Mouse (Mus musculus) intestine, embryonic 15.5 days (tissue): ENCODE measurements at regions not wholly inside any gene's neighbourhood (a gene's known extent, or its start where the extent isn't known, plus 50 kb on each side); places are given as distances from the start of the nearest gene placed in this dataset.

Source experiments
- ATAC-seq: fragments of 200-750 bp; cut with Nextera tagmentation; 2 replicates; pipeline ENCODE4 v1.8.0; 2017; ENCODE audit warnings: moderate TSS enrichment, moderate library complexity
- H3K27ac ChIP-seq: fragments of 300-500 bp; sonication (generic); 2 replicates; pipeline ENCODE4 v1.5.1; 2015; ENCODE audit warnings: mild to moderate bottlenecking, inconsistent platforms
- H3K27me3 ChIP-seq: fragments of 300-500 bp; sonication (generic); replicated peaks from 2 replicates; pipeline ENCODE4 v1.6.1; 2015; ENCODE audit warnings: inconsistent platforms
- H3K36me3 ChIP-seq: fragments of 300-500 bp; sonication (generic); 2 replicates; pipeline ENCODE4 v1.6.1; 2015; ENCODE audit warnings: inconsistent platforms
- H3K4me1 ChIP-seq: fragments of 300-500 bp; sonication (generic); replicated peaks from 2 replicates; pipeline ENCODE4 v1.6.1; 2015; ENCODE audit warnings: inconsistent platforms
- H3K4me2 ChIP-seq: fragments of 300-500 bp; sonication (generic); replicated peaks from 2 replicates; pipeline ENCODE4 v1.6.1; 2015; ENCODE audit warnings: mild to moderate bottlenecking, inconsistent platforms
- H3K4me3 ChIP-seq: fragments of 300-500 bp; sonication (generic); replicated peaks from 2 replicates; pipeline ENCODE4 v1.5.1; 2015; ENCODE audit warnings: inconsistent platforms
- H3K9ac ChIP-seq: fragments of 300-500 bp; sonication (generic); 2 replicates; pipeline ENCODE4 v1.6.1; 2015; ENCODE audit warnings: inconsistent platforms
- H3K9me3 ChIP-seq: fragments of 300-500 bp; sonication (generic); 2 replicates; pipeline ENCODE4 v1.6.1; 2016; ENCODE audit warnings: inconsistent platforms
- WGBS: fragments of 180-500 bp; shearing (Covaris S2); methylation state at CpG from one replicate; pipeline ENCODE4 v1.1.7; 2015; 5-methylcytosine and 5-hydroxymethylcytosine counted together

DNA sequence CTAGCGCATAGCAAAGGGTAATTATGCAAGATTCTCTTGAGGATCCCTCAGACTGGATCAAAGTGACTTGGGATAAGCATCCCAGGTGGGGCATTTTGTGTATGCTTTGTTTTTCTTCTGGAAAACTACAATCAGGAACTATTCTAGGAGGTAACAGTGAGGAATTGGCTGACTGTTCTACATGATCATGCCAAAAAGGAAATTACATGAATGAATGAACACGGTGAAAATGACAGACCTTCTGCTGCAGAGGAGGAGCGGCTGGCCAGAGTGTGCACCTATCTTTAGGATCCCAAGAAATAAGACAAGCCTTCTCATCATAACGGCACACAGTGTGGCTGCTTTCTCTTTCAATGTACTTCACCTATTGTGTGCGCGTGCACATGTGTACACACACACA, 317.5 kb upstream of the Sash1 start:
- WGBS = 89% methylated on average over 6 of the region's 6 CpGs
- H3K36me3 ChIP-seq = no peaks in the 10 kb centered on the region
- no peaks in the 10 kb centered on the region for H3K9me3 ChIP-seq
- H3K9ac ChIP-seq = no peak overlapping the region
- no peak overlapping the region for H3K4me2 ChIP-seq
- H3K4me3 ChIP-seq = no peak overlapping the region
- H3K4me1 ChIP-seq = no peaks in the 10 kb centered on the region
- no peaks in the 10 kb centered on the region for H3K27me3 ChIP-seq
- no peak overlapping the region for H3K27ac ChIP-seq
- ATAC-seq = no peak

- no peaks in the 10 kb centered on the region for H3K4me1 ChIP-seq
- no peaks in the 10 kb centered on the region for H3K9me3 ChIP-seq
- no peak overlapping the region for H3K9ac ChIP-seq
- no peaks in the 10 kb centered on the region for H3K36me3 ChIP-seq
- 38% methylated on average over 1 of the region's 1 CpGs for WGBS
- ATAC-seq = no peak
- H3K4me3 ChIP-seq = no peak overlapping the region
- no peaks in the 10 kb centered on the region for H3K27me3 ChIP-seq
- no peak overlapping the region for H3K27ac ChIP-seq
- H3K4me2 ChIP-seq = no peak overlapping the region
Observed at GRCm38 (mm10) chr10:9202922-9203321, 317.1 kb upstream of the Sash1 start.

GRCm38 (mm10) chr10:9174997-9175396, 289.1 kb upstream of the Sash1 start:
- Histone ChIP-seq H3K27me3 (no peaks in the 10 kb centered on the region), H3K27ac (no peak overlapping the region), H3K9ac (no peak overlapping the region), H3K9me3 (no peaks in the 10 kb centered on the region), H3K4me2 (no peak overlapping the region), H3K4me1 (no peaks in the 10 kb centered on the region), H3K4me3 (no peak overlapping the region), H3K36me3 (no peaks in the 10 kb centered on the region)
- 68% methylated on average over 3 of the region's 3 CpGs for WGBS
- 0 out of 2 replicates have a peak, but pooled peaks have one; percentile 43 for ATAC-seq

DNA sequence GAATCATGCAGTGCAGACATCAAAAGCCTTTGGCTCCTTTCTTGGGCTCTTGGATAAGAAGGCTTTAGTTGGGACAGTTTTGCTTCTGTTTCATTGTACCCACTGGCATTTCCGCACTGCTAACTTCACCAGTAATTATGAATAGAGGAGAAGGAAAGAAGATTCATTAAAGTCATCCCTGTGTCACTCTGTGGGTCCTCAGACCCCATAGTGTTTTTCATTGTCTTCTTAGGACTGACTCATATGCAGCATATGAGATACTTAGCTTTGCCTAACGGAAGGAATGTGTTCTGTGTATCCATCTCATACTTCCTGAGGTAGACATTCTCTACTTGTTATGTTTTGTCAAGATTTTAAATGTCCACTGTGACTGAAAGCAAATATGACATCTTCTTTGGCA, 287.6 kb upstream of the Sash1 start:
- no peaks in the 10 kb centered on the region for H3K4me1 ChIP-seq
- H3K27me3 ChIP-seq = no peaks in the 10 kb centered on the region
- ATAC-seq = no peak
- H3K4me3 ChIP-seq = no peak overlapping the region
- no peak overlapping the region for H3K4me2 ChIP-seq
- H3K9ac ChIP-seq = no peak overlapping the region
- no peaks in the 10 kb centered on the region for H3K9me3 ChIP-seq
- no peaks in the 10 kb centered on the region for H3K36me3 ChIP-seq
- WGBS = 92% methylated on average over 2 of the region's 2 CpGs
- no peak overlapping the region for H3K27ac ChIP-seq

- Histone ChIP-seq H3K27me3 (no peaks in the 10 kb centered on the region), H3K27ac (no peak overlapping the region), H3K9ac (no peak overlapping the region), H3K4me2 (no peak overlapping the region), H3K9me3 (no peaks in the 10 kb centered on the region), H3K4me3 (no peak overlapping the region), H3K36me3 (no peaks in the 10 kb centered on the region), H3K4me1 (no peaks in the 10 kb centered on the region)
- WGBS = 85% methylated on average over 7 of the region's 7 CpGs
- ATAC-seq = no peak
Observed at GRCm38 (mm10) chr10:9168725-9169124, 282.9 kb upstream of the Sash1 start.

GRCm38 (mm10) chr10:9166017-9166416, 280.1 kb upstream of the Sash1 start:
- Histone ChIP-seq H3K27me3 (no peaks in the 10 kb centered on the region), H3K36me3 (no peaks in the 10 kb centered on the region), H3K27ac (no peak overlapping the region), H3K9me3 (no peaks in the 10 kb centered on the region), H3K4me3 (no peak overlapping the region), H3K9ac (no peak overlapping the region), H3K4me1 (no peaks in the 10 kb centered on the region), H3K4me2 (peak overlapping the region; percentile 7; the same call in 1 of the 2 replicates)
- WGBS = 68% methylated on average over 12 of the region's 12 CpGs
- ATAC-seq = no peak

- H3K4me3 ChIP-seq = no peak overlapping the region
- H3K4me1 ChIP-seq = no peaks in the 10 kb centered on the region
- no peak for ATAC-seq
Observed at GRCm38 (mm10) chr10:9165598-9165997, 279.7 kb upstream of the Sash1 start.

GRCm38 (mm10) chr10:9164333-9164732, 278.5 kb upstream of the Sash1 start:
- H3K27me3 ChIP-seq = no peaks in the 10 kb centered on the region
- no peak overlapping the region for H3K4me2 ChIP-seq
- H3K9me3 ChIP-seq = no peaks in the 10 kb centered on the region
- no peak overlapping the region for H3K9ac ChIP-seq
- H3K4me3 ChIP-seq = no peak overlapping the region
- H3K27ac ChIP-seq = no peak overlapping the region
- H3K36me3 ChIP-seq = no peaks in the 10 kb centered on the region
- no peak for ATAC-seq
- WGBS = 85% methylated on average over 7 of the region's 7 CpGs
- H3K4me1 ChIP-seq = no peaks in the 10 kb centered on the region

More at GRCm38 (mm10) chr10:9165598-9165997, 279.7 kb upstream of the Sash1 start:
- H3K9me3 ChIP-seq = no peaks in the 10 kb centered on the region
- H3K9ac ChIP-seq = no peak overlapping the region
- 74% methylated on average over 12 of the region's 12 CpGs for WGBS
- H3K4me2 ChIP-seq = peak overlapping the region; percentile 7; the same call in 1 of the 2 replicates
- no peaks in the 10 kb centered on the region for H3K36me3 ChIP-seq
- H3K27me3 ChIP-seq = no peaks in the 10 kb centered on the region
- H3K27ac ChIP-seq = no peak overlapping the region

DNA sequence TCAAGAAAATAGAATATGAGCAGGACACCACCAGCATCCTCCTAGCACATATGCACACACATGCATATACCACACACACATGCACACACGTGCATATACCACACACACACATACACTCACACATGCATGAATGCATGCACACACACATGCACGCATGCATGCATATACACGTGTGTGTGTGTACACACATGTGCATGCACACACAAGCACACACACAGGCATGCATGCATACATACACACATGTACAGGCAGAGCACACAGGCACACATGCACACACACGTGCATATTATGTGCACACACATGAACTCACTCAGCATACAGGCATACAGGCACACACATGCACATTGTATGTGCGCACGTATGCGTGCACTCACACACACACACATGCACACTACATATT, 275.7 kb upstream of the Sash1 start:
- H3K9ac ChIP-seq = no peak overlapping the region
- H3K4me1 ChIP-seq = no peaks in the 10 kb centered on the region
- no peaks in the 10 kb centered on the region for H3K27me3 ChIP-seq
- H3K27ac ChIP-seq = no peak overlapping the region
- no peak for ATAC-seq
- H3K4me3 ChIP-seq = no peak overlapping the region
- WGBS = 95% methylated on average over 7 of the region's 7 CpGs
- no peak overlapping the region for H3K4me2 ChIP-seq
- no peaks in the 10 kb centered on the region for H3K9me3 ChIP-seq
- H3K36me3 ChIP-seq = no peaks in the 10 kb centered on the region

GRCm38 (mm10) chr10:9157299-9158215, 271.7 kb upstream of the Sash1 start:
- Histone ChIP-seq H3K4me2 (no peak overlapping the region), H3K9me3 (no peaks in the 10 kb centered on the region), H3K27ac (no peak overlapping the region), H3K4me3 (no peak overlapping the region), H3K9ac (no peak overlapping the region), H3K4me1 (no peaks in the 10 kb centered on the region), H3K36me3 (no peaks in the 10 kb centered on the region), H3K27me3 (no peaks in the 10 kb centered on the region)
- 75% methylated on average over 10 of the region's 10 CpGs for WGBS
- ATAC-seq = no peak

GRCm38 (mm10) chr10:9136099-9136498, 250.2 kb upstream of the Sash1 start:
- ATAC-seq = no peak
- Histone ChIP-seq H3K4me3 (no peak overlapping the region), H3K9me3 (no peaks in the 10 kb centered on the region), H3K9ac (no peak overlapping the region), H3K4me2 (no peak overlapping the region), H3K4me1 (no peaks in the 10 kb centered on the region), H3K27ac (no peak overlapping the region), H3K36me3 (no peaks in the 10 kb centered on the region), H3K27me3 (no peaks in the 10 kb centered on the region)
- 72% methylated on average over 2 of the region's 2 CpGs for WGBS

- Histone ChIP-seq H3K27ac (no peak overlapping the region), H3K4me3 (no peak overlapping the region), H3K9ac (no peak overlapping the region), H3K4me1 (no peaks in the 10 kb centered on the region), H3K4me2 (no peak overlapping the region), H3K36me3 (no peaks in the 10 kb centered on the region), H3K9me3 (no peaks in the 10 kb centered on the region), H3K27me3 (no peaks in the 10 kb centered on the region)
- ATAC-seq = no peak
- WGBS = 80% methylated on average over 9 of the region's 9 CpGs
Observed at GRCm38 (mm10) chr10:9134293-9135021, 248.6 kb upstream of the Sash1 start.
